Mouse (Mus musculus): ENCODE measurements around the gene Vmn1r148.
"Not testable (repeated sequence)": the region's sequence is repeated elsewhere in the genome, so short reads cannot be mapped to it uniquely, and the experiment has no call there.

Vmn1r148 gene

GRCm38 (mm10) chr7:22413283-22413682 is at the start of gene Vmn1r148:
TSS of gene Vmn1r148 (plus strand) at chr7:22413583.
- DNase-seq (ENCODE audit: low spot score in 2 of 2): not testable (repeated sequence)

- not testable (repeated sequence) for DNase-seq (ENCODE audit: low spot score in 2 of 2)
Observed at GRCm38 (mm10) chr7:22370939-22371338, 42.4 kb upstream of the Vmn1r148 start, which contains the start of gene Gm8660. TSS of gene Gm8660 (minus strand) at chr7:22371039.

- DNase-seq (ENCODE audit: low spot score in 2 of 2): not testable (repeated sequence)
Observed at GRCm38 (mm10) chr7:22438129-22438528, 24.7 kb downstream of the Vmn1r148 start, which contains the start of gene Vmn1r149. TSS of gene Vmn1r149 (minus strand) at chr7:22438229.

GRCm38 (mm10) chr7:22463975-22464374 is 50.6 kb downstream of the Vmn1r148 start, which contains the start of gene Gm10665:
TSS of gene Gm10665 (minus strand) at chr7:22464075.
- DNase-seq (ENCODE audit: low spot score in 2 of 2): not testable (repeated sequence)

Data from thymus, postnatal 10 days (tissue).